Mouse (Mus musculus): ENCODE measurements around the gene Myoz1. TPM values are rescaled to one million over a fixed set of nuclear protein-coding genes. Genes with fewer than 3 reads are reported as not detected.
A peak's percentile ranks its signal among the peaks of the same experiment; 100 is the strongest.

Myoz1 gene
- total RNA-seq, 2 experiments from 2014 or later, result not detected

DNA sequence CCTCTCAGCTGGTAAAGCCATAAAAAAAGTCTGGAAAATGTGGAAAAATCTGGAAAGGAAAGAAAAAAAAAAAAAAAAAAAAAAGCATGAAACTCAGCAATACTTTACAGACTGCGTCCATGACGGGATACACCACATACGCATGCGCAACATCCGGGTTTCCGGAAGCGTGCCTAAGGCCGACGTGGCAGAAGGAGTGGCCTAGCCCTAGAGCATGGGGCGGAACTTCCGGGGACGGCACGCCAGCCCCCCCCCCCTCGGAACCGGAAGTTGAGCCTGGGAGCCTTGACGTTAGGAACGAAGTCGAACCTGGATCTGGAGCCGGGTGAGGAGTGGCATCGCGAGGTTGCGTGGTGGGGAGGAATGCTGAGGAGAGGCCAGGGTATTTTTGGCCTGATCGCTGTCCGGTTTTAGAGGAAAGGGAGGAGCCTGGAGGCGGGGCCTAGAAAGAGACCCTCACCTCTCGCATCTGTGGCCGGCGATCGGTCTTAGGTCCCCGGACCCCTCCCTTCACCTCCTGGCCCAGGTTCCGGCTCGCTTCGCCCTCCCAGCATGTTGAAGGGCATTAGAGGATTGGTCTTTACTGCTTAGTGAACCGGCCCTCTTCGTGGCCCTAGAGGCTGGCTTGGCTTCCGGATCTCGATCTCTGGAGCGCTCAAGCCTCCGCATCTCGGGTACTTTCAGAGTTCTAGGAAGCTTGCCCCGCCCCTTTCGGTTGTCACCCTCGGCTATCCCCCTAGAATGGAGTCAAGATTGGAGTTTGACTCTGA is 17.9 kb upstream of the Myoz1 start, which contains the start of gene Sec24c:
Sec24c (plus strand) TSS at position 245 of the 770 bp plus-strand sequence.
- intact Hi-C loops (cut with DNase I), result loop anchor here (1.0 kb wide), 1 partner anchor 33 kb away; the partner anchor contains the start of gene Usp54
- DNase-seq (ENCODE audit: low spot score in 2 of 2), result peak; percentile 95 to 98

DNA sequence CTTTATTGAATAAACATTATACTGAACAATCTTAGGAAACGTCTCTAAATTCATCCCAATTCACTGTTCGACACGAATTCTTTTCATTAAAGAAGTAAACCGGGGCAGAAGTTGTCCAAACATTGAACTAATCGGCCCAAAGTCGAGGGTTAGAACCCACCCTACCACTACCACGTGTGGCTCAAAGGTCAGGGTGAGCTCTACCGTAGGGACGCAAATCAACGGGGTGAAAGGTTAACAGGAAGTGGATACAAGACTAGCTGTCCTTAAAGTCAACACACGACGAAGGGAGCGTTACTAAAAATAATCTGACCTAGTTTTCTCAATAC is 17.4 kb upstream of the Myoz1 start:
- intact Hi-C loops (cut with DNase I), result loop anchor here (1.0 kb wide), 1 partner anchor 32 kb away; the partner anchor contains the start of gene Usp54
- DNase-seq (ENCODE audit: low spot score in 2 of 2), result no peak

DNA sequence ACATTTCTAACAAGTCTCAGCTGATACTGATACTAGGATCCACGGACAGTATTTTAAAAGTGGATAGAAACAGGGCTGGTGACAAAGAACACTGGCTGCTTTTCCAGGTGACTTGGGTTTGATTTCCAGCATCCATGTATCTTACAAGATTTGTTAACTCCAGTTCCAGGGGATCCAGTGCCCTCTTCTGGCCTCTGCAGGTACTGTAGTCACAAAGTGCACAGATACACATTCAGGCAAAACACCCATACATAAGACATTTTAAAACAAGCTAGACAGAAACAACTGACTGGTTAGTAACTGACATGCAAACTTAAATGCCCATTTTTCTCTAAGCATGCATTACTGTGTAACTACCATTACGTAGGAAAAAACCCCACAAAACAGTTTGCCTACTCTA is 16.6 kb upstream of the Myoz1 start:
- peak in 1 of 2 experiments; percentile 23 for DNase-seq (ENCODE audit: low spot score in 2 of 2)
- intact Hi-C loops (cut with DNase I), result no loop called here

DNA sequence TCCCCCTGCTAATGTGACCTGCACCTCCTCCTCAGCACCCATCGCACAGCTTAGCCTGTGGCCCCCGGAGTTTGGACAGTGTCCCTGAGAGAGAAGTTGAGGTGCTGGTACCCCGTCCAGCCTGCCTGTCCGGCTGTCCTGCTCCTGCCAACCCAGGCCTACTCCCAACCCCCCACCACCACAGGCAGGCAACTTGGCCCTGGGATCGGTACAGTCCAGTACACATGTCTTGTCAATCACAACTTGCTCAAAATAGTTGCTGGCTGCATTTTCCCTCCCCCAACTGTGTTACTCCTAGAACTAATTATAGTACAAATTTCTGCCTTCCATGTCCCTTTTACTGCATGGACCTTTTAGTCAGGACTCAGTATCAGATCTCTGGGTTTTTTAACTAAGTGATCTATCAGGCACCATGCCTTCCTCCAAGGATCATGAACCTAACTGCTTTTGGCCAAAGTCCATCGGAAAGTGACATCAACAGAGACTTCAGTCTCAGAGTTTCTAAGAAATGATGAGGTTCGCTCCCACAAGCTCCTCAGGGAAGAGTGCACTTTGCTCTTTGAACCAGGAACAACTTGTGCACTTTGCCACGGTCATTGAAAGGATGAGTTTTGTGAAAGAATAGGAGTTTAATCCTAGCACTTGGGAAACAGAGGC is 11.9 kb upstream of the Myoz1 start, which contains the start of gene Synpo2l:
Synpo2l (minus strand) TSS at position 201 of the 657 bp plus-strand sequence.
- DNase-seq (ENCODE audit: low spot score in 2 of 2), result no peak
- intact Hi-C loops (cut with DNase I), result no loop called here

DNA sequence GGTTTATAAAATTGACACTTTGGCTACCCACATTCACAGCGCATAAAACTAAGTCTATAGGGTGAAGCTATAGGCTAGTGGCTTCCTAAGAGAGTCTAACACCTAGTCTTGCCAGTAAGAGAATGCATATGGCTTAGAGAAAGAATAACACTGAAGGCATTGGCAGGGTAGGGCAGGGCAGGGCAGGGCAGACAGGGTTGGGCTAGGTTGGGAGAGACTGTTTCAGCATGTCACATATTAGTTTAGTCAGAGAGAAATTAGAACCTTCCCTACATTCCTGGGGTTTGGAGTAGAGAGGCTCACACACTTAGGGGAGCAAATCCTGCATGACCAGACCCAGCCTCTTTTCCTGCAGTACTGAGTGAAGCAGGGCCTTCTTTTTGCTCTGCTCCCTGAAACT is 11.1 kb upstream of the Myoz1 start:
- intact Hi-C loops (cut with DNase I), result no loop called here
- no peak for DNase-seq (ENCODE audit: low spot score in 2 of 2)

DNA sequence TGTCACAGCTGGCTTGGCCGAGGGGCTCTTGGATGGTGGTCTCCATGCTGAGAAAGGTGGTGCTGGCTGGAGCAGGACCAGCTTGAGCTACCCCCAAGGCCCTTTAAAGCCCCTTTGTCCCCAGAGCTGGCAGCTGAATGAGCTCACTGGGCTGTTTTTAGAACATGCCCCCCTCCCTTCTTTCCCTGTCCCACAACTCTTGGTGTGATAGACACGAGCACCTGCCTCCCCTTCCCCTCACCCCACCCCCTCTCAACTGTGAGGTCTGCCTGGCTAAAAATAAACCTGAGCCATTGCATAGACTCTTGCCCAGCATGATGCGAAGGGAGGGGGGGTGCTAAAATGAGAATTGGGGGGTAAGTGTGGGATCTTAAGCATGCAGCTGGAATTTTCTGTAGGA is 8.1 kb upstream of the Myoz1 start:
- no peak for DNase-seq (ENCODE audit: low spot score in 2 of 2)
- intact Hi-C loops (cut with DNase I), result no loop called here

DNA sequence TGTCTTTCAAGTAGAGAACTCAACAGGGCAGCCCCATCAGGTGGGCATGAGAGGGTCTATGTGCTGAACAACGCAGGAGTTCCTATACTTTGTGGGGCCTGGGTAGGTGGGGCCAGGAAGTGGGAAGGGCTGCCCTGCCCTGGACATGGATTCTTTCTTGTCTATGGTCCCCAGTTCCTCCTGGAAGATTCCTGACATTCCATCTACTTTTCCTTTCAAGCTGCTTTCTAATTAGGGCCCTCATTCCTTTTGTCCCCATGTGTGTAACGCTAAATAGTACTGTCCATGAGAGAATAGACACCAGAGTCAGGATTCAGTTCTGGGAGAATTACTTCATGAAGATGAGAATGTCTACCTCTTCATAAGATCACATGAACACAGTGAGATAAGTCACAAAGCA is 7.3 kb upstream of the Myoz1 start:
- no peak for DNase-seq (ENCODE audit: low spot score in 2 of 2)
- intact Hi-C loops (cut with DNase I), result no loop called here

DNA sequence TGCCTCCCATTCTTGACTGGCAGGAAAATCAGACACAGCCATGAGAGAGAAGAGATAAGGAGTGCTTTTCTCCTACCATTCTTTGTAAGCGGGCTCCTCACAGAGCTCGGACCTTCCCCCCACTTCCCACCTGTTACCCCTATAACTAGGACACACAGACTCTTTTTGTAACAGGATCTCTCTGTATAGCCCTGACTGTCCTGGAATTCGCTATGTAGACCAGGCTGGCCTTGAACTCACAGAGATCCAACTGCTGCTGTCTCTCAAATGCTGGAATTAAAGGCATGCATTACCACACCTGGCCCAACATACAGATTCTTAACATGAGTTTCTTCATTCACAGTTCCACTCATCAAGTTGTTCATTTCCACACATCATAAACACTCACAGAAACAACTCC is 6.4 kb upstream of the Myoz1 start:
- intact Hi-C loops (cut with DNase I), result no loop called here
- no peak for DNase-seq (ENCODE audit: low spot score in 2 of 2)

DNA sequence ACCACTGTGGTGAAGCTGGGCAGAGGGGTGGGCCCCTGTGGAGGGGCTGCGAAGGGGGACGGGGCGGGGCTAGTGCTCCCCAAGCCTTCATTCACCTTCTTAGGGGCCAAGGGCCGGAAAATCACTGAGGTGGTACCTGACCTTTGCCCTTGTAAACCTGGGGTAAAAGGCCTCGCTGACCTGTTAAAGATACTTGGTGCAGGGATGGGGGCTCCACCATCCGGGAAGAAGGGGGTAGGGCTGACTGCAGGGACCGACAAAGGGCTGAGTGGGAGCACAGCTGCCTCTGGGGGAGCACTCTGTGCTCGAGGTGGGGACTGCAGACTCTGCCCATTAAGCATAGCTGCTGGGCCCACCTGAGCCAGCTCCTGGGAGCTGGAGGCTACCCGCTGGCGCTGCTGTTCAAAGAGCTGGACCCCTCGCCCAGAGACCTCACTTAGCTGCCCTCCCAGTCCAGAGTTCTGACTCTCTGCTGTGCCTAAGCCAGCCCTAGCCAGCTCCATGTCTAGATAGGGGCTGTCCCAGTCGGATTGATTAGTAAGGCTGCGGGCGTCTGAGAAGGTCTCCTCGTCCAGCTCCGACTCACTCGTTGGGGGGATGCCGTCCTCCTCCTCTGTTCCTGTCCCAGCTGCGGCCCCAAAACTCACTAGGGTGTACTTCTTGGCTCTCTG is 5.5 kb upstream of the Myoz1 start:
- intact Hi-C loops (cut with DNase I), result loop anchor here (1.0 to 2.0 kb wide), 2 partner anchors 85 to 261 kb away; no protein-coding TSS in a partner anchor
- peak; percentile 12 to 16 for DNase-seq (ENCODE audit: low spot score in 2 of 2)

DNA sequence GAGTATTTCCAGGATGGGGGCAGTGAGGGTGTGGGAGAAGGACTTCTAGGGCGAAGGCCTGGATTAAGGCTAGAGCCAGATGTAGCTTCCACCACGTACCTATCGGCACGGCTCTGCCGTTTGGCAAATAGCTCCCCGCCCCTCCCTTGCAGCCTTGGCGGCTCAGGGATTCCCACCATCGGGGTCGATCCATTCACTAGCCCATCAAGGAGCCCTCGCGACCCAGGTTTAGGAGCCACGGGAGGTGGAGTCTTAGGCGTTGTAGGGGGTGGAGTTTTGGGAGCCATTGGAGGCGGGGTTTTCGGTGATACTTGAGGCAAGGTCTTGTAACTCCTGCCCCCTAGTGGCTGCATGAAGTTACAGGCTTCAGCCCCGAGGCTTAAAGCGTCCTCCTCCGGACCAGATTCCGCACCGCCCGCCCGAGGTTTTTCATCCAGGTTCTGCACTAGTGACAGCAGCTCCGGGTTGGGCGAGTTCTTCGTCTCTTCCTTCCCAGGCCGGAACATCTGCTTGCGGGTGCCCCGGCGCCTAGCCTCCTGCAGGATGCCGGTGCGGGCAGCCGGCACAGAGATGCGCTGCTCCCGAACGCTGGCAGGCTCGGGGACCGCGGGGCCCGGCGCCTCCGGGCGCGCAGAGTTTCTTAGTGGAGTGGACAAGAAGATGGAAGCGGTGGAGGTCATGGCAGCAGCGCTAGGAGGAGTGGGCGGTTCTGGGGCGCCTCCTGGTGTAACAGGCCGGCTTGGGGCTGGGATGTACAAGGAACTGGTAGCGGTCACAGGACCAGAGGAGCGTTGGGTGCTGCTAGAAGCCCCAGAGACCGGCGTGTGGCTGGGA is 4.7 kb upstream of the Myoz1 start:
- intact Hi-C loops (cut with DNase I), result loop anchor here (1.0 to 2.0 kb wide), 2 partner anchors 85 to 260 kb away; no protein-coding TSS in a partner anchor
- DNase-seq (ENCODE audit: low spot score in 2 of 2), result peak; percentile 96 to 97

DNA sequence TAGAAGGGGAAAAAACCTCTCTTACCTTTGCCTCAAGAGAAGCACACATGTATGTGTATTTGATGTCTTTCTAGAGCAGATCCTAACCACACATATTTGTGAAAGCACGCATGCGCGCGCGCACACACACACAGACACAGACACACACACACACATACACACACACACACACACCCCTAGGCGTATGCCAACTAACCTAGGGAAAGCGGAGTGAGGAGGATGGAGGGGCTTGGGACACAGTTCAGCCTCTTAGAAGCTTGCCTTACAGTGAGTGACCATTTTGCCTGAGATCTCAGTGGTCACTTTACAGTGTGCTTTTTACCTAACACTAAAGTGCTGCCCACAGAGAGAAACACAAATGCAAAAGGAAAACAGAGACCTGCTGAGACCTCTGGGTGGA is 3.3 kb upstream of the Myoz1 start:
- no peak for DNase-seq (ENCODE audit: low spot score in 2 of 2)
- intact Hi-C loops (cut with DNase I), result loop anchor here (2.0 kb wide), 1 partner anchor 259 kb away; no protein-coding TSS in a partner anchor

DNA sequence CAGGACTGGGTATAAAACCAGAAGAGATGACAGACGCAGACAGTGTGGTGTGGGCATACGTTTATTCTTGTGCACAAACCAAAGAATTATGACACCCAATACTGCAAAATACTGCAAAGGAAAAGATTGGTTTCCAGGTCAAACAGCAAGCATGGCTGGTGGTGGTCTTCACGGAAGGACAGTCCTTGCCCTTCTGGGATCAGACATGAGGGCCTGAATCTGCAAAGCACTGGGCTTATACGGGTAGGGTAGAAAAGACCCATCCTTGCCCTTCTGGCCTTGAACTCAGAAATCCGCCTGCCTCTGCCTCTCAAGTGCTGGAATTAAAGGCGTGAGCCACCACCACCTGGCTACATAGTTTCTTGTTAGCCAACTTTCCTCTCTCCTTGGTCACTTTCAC is 2.6 kb upstream of the Myoz1 start:
- intact Hi-C loops (cut with DNase I), result no loop called here
- DNase-seq (ENCODE audit: low spot score in 2 of 2), result no peak

DNA sequence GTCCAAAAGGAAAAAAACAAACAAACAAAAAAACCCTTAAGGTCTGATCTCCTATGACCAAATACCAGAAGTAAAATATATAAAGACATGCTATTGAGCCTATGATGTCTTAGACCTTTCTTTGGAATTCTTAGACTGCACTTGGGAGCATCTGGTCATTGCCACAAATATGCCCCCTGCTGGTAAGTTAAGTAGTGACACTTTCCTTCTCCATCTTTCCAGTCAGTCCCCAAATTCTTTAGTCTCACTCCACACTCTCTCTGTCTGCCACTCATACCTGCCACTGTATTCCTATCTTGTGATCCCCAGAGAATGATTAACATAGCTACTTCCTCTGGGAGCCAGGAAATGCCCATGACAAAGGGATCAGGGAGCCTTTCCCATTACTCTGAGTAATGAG is 2.0 kb upstream of the Myoz1 start:
- DNase-seq (ENCODE audit: low spot score in 2 of 2), result peak; percentile 64 to 77

DNA sequence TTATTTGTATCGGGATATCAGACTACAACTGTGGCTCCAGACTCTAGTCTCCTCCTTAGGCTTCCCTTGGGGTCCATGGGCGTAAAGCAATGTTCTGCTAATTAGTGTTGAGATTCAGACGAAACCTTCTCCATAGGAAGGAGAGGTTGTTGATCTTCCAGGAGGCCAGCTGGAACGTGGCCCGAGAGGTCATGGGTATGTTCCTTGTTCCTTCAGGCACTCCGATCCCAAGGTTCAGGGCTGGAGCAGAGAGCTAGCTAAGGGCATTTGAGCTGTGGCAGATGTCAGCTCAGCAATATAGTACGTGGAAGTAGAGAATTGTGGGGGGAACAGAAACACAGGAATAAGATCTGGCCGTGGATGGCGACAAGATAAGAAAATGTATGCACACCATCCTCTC is 609 bp downstream of the Myoz1 start:
- intact Hi-C loops (cut with DNase I), result no loop called here
- no peak for DNase-seq (ENCODE audit: low spot score in 2 of 2)

More for the DNA sequence above, 2.0 kb upstream of the Myoz1 start:
- intact Hi-C loops (cut with DNase I), result no loop called here

DNA sequence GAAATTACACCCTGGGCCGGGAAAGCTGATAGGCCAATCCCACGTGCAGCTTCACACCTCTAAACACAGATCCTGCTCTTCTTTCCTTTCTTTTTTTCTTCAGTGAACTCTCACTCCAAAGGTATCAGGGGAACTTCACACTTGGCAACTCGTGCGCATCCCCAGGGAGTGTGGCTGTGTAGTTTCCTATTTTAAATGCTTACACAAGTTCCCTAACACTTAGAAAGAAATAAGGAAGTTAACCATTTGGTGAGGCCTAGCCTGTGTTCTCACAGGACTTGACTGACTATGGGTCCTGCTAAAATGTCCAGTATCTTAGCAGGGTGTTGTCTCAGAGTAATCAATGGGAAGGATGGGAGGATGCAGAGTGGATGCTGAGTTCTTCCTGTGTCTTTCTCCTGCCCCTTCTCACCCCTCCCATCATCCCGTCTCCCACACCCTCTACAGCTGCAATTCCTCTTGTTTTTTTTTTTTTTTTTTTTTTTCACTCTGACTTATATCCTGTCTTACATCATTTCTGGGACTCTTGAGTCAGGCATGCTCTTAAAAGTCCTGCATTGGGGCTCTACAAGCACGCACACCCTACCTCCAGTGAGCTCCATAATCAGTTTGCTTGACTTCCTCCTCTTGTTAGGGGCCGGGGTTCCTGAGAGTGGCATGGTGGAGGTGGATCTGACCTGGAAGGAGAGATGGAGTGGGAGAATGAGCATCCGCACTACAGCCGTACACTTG is 1.5 kb downstream of the Myoz1 start:
- no peak for DNase-seq (ENCODE audit: low spot score in 2 of 2)
- intact Hi-C loops (cut with DNase I), result no loop called here

DNA sequence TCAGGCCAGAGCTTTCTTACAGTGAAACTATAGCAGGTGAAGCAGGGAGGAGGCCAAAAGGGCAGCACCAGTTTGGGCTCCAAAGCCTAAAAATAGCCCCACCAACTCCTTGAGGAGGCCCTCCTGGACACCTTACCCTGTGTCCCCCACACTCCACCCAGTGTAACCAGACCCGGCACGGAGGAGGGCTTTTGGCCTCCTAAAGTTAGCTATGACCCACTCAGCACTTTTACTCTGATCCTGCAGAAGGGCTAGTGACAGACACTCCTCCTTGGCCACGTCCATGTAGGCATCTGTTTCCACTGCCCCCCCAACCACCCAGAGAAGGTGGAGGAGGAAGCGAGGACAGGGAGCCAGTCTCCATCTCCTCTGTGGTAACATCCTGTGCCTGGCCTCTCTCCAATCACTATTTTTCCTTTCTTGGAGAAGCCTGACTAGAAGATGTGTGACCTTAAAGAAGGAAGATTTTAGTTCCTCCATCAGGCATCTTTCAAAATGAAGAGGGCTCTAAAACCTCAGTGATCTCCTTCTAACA is 4.6 kb downstream of the Myoz1 start:
- intact Hi-C loops (cut with DNase I), result no loop called here
- DNase-seq (ENCODE audit: low spot score in 2 of 2), result peak in 1 of 2 experiments; percentile 23

DNA sequence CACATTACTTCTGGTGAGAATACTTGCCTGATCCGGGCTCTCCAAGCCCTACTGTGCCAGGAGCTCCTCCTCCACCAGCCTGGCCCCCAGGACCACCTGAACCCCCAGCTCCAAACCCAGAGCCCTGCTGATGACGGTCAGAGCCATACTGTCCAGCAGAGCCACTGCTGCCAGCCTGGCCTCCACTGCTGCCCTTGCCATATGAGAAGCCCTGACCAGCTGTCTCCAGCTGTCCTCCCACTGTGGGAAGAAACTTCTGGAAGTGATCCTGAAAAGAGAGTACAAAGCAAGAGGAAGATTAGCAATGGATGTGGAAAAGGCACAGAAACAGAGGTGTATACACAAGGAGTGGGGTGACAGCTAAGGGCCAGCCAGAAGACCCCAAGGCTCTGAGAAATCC is 5.3 kb downstream of the Myoz1 start:
- DNase-seq (ENCODE audit: low spot score in 2 of 2), result no peak
- intact Hi-C loops (cut with DNase I), result no loop called here

DNA sequence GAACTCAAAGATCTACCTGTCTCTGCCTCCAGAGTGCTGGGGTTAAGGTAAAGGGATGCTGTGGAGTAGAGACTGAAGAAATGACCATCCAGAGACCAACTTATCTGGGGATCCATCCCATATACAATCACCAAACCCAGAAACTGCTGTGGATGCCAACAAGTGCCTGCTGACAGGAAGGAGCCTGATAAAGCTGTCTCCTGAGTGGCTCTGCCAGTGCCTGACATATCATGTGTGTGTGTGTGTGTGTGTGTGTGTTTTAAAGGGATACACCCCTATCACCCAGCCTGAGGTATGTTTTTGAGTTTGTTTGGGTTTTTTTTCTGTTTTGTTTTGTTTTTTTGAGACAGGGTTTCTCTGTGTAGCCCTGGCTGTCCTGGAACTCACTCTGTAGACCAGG is 10.0 kb downstream of the Myoz1 start:
- DNase-seq (ENCODE audit: low spot score in 2 of 2), result no peak
- intact Hi-C loops (cut with DNase I), result no loop called here

DNA sequence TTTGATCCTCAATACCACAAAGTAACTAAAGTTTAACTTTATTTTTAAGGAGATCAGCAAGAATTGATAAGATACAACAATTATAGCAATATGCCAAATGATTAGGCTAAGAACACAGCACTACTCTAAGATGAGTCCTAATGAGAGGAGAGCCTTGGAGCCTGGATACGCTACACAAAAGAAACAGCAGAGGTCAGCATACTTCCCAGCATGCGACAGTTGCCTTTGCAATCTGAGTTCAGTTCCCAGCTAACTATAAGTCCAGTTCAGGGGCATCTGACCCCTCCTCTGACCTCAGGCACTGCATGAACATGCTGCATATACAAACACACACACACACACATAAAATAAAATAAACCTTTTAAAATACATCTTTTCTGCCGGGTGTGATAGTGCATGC is 10.8 kb downstream of the Myoz1 start:
- intact Hi-C loops (cut with DNase I), result no loop called here
- no peak for DNase-seq (ENCODE audit: low spot score in 2 of 2)
